Mouse (Mus musculus): ENCODE data around the gene Emp3. TPM values are rescaled to one million over a fixed set of nuclear protein-coding genes. Genes with fewer than 3 reads are reported as not detected.
"Not testable (repeated sequence)": the region's sequence is repeated elsewhere in the genome, so short reads cannot be mapped to it uniquely, and the experiment has no call there.

Gene Emp3
- total RNA-seq, 2 experiments from 2014 or later: 565 to 761 TPM

DNA sequence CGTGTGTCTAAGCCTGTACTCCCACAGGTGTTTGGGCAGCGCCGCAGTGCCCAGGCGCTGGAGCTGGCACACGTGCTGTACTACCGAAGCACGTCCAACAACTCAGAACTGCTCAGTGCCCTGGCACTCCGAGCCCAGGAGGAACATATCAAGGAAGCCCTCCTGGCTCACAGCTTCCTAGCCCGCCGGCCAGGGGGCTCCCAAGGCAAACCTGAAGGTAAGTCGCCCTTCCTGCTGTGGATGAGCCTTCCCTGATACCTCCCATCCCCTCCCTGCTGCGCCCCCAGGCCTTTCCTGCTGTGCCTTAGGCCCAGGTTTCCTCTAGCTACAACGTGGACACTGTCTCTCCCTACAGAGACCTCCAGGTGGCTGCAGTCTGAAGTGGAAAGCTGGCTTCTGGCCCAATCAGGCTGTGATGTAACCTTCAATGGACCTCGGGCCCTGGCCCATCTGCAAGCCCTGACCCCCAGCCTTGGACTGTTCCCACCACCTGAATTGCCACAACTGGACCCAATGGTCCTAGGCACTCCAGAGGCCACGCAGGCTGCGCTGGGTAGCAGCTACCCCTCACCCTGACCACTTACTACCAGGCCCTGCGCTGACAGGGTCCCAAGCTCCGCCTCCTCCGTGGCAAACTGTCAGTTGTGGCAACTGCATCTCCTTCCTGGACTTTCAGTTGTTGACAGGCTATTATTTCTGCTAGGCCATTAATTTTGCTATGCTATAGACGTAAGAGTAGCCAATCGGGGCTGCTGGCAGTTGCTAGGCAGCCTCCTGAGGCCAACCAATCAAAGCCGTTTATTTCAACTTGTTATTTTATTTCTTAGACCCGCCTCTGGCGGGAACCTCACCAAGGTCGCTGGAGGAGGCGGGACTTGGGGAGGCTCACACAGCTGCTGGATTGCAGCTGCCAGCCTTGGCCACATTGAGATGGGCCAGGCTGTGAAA is 4.9 kb downstream of the Emp3 start:
- peak; percentile 64 for ATAC-seq (ENCODE audit: poor library complexity, severe bottlenecking)

DNA sequence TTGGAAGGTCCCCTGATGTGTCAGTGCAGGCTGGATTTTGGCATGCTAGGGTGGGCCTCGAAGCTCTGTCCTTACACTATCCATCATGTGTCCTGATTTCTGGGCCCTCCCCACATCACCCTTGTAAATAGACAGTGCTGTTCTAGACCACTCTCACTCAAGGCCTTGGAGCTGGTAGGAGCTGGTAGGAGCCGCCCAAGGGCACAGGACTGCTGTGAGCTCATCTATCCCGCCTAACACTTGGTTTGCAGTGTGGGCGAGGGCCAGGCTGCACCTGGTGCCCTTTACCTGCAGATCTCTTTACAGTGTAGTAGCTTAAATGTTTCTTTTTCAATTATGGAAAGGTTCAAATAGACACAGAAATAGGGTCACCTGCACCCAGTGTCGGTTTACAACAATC is 6.2 kb downstream of the Emp3 start:
- no peak for ATAC-seq (ENCODE audit: poor library complexity, severe bottlenecking)

DNA sequence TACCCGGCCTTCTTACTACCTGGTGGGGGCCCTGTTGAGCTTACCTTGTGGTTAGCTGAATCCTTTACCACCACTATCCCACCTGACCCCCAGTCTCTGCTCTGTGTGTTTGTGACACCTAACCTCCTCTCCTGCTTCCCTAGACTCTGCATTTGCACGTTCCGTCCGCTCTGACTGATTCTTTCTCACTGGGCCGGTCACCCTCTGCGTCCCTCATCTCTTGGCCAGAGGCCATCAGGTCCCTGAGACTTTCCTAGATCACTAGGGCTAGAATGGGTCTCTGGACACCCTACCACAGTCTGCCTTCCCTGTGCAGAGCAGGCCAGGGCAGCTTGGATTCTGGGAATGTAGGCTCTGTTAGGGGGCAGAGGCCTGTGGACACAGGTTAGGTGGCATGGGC is 7.1 kb downstream of the Emp3 start:
- no peak for ATAC-seq (ENCODE audit: poor library complexity, severe bottlenecking)

DNA sequence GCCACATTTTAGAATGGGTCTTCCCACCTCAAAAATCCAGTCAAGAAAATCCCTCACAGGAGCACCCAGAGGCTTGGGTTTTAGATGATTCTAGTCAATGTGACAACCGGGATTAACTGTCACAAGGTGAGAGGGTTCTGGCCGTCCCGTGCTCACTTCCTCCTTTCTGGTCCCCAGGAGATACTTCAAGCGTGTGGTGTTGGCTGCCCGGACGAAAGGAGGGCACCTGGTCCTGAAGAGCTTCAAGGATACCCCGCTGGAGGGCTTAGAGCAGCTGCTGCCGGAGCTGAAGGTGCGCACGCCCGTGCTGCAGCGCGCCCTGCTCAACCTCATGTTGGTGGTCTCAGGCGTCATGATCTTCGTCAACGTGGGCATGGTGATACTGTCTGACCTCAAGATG is 12.1 kb downstream of the Emp3 start:
- no peak for ATAC-seq (ENCODE audit: poor library complexity, severe bottlenecking)

DNA sequence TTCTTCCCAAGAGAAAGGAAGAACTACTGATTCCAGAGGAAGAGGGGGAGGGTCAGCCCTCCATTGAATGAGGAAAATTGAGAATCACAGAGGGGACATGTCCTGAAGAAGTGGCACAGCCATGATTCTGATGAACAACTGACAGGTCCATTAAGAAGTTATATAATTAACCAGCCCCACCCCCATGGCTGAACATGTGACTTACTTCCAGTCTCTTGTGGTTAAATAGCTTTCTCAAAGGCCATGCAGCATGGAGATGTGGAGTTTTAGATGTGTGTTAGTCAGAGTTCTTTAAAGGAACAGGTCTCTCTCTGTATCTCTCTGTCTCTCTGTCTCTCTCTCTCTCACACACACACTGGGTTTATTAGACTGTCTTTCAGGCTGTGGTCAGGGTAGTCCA is 12.8 kb downstream of the Emp3 start:
- ATAC-seq (ENCODE audit: poor library complexity, severe bottlenecking): no peak

DNA sequence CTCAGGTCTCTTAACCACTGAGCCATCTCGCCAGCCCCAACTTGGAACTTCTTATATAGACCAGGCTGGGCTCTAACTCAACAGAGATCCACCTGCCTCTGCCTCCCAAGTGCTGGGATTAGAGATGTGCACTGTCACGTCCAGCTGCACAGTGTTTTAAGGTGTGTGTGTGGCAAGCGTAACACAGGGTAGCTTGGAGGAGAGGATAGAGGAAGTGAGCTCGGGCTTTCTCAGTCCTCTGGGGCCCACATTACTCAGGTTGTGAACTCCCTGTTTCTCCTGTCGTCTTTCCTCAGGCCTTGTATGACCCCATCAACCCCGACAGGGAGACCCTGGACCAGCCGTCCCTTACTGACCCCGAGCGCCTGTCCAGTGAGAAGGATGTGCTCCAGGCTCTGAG is 14.6 kb downstream of the Emp3 start:
- peak; percentile 68 for ATAC-seq (ENCODE audit: poor library complexity, severe bottlenecking)

DNA sequence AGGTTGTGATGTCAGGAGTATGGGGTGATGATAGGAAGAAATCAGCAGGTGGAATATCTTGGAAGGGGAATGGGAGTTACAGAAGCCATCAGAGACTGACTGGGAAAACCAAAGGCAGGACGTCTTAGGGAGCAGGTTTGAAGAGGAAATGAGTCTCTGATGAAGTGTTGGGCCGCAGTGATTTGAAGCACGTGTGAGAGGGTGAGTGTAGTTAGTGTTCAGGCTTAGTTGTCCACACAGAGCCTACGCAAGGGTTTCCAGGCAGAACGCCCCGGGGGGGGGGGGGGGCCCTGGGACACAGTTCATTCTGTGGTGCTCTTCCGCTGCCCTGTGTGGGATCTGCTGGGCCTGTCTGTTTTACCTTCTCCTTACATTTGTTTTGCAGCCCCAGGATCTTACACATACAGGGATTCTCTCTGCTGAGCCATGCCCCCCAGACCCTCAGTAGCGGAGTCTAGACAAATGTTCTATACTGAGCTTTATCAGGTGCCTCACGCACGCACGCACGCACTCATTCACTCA is 18.7 kb downstream of the Emp3 start:
- ATAC-seq (ENCODE audit: poor library complexity, severe bottlenecking): no peak

DNA sequence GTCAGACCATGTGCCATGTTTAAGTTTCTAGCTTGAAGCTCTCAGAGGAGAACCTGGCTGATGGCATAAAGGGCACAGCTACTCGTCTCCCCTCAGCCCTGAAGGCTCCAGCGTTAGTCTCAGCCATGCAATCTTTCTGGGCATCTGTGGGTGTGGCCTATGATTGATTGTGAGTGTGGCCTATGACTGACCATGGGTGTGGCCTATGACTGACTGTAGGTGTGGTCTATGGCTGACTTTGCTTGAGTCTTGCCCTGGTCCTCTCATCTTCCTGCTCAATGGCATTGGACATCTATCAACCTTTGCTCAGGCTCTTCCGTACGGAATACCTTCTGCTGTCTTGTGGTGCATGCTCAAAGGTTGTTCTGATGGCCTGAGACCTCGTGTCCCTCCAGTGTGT is 19.6 kb downstream of the Emp3 start:
- peak; percentile 39 for ATAC-seq (ENCODE audit: poor library complexity, severe bottlenecking)

DNA sequence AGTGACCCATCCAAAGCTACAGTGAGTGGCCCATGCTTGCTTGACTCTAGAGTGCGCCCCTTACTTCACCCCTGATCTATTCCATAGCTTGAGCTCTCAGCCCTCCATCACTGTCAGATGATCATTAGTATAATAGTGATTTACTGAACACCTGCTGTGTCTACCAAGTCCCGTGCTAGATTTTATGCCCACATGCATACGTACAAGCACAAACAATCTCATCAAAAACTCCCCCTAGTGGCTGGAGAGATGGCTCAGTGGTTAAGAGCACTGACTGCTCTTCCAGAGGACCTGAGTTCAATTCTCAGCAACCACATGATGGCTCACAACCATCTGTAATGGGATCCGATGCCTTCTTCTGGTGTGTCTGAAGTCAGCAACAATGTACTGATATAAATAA is 23.1 kb downstream of the Emp3 start:
- not testable (repeated sequence) for ATAC-seq (ENCODE audit: poor library complexity, severe bottlenecking)

DNA sequence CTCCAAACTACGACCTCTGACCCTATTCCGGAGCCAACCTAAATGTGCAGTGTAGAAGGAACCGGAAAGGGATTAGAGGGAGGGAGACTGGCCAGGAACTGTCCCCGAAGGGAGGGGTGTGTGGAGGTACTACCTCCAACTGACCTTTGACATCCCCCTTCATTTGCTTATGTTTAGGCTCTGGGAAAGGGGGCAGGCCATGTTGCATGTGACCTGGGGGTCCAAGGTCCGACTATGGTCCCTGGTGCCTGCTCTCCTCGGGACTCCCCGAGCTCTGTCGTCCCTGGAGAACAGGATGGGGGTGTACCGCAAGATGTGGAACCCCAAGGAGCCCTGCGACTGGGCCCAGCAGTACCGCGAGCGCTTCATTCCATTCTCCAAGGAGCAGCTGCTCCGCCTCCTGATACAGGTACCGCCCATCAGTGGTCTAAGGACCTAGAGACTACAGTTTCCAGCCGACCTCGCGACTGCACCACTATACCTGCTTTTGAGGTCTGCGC is 23.9 kb downstream of the Emp3 start:
- ATAC-seq (ENCODE audit: poor library complexity, severe bottlenecking): peak; percentile 22

DNA sequence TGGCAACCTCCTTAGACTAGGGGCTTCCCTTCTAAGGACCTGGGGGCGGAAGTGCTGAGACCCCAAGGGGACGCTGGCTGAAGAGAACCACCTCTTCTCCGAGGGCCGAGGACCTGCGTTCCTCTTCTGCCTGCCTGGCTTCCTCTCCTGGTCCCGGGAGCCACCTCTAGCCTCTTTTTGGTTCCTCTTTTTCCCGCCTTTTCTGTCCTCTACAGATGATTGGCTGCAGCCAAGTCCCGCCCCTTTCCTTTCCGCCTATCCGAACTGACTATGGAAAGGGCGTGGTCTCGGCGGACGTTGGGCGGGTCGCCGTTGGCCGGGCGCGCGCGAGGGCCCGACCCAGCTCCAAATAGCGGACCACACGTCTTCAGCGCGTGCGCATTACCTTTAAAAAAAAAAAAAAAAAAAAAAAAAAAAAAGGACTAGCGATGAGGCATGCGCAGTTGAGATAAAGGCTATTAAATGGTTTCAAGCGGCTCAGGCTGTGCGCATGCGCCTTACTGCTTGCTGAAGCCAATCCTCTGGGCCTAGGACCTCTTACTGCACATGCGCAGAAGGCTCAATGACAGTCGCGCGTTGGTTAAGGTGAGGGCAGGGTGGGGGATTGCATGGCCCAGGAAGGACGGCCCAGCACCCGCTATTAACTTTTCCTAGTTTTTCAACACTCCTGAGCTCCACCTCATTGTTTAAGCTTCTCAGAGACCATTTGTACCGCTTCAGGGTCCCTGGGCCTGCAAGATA is 24.5 kb downstream of the Emp3 start, which contains the start of the genes Syngr4 and Tmem143:
Gene Syngr4, minus strand, starts transcription at position 198 of the 741 bp plus-strand sequence.
Gene Tmem143, plus strand, starts transcription at position 425 of the 741 bp plus-strand sequence.
- peak; percentile 92 for ATAC-seq (ENCODE audit: poor library complexity, severe bottlenecking)

DNA sequence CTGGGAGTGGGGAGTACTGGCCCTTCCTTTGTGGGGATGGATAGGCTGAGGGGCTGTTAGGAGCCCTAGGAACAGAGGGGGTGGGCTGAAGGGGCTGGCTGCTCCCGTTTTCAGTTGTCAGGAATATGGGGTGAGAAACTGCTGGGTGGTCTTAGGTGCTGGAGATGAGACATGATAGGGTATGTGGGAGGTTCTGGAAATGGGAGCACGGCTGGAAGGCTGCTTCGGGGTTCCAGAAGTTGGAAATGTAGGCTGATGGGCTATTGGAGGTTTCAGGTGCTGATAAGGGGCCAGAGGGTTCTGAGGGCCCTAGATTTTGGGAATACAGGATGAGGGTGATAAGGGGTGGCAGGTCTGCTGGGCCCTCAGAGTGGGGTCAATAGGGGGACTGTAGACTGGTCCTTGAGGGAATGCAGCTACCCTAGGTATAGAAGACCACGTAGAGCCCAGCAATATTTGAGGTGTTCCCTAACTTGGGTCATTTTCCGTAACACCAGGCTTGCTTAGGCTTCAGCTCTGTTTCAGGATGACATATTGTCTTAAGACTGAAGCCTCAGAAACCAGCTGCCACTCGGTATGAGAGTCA is 25.2 kb downstream of the Emp3 start:
- ATAC-seq (ENCODE audit: poor library complexity, severe bottlenecking): no peak

DNA sequence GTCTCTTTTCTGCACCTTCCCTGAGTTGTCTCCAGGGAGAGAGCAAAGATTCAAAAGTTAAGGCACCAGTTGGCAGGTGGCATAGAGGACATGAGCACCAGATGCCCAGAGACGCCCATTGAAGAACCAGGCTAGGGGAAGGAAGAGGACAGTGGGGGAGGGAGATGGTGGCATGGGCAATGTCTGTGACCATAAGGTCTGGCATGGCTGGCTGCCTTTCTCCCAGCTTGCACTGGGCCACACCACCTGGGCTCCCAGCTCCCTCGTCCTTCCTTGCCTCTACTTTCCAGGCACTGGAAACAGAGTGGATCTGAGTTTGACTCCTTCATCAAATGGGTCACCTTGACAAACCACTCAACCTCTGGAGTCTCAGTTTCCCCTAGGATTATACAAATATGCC is 28.6 kb downstream of the Emp3 start:
- ATAC-seq (ENCODE audit: poor library complexity, severe bottlenecking): no peak

DNA sequence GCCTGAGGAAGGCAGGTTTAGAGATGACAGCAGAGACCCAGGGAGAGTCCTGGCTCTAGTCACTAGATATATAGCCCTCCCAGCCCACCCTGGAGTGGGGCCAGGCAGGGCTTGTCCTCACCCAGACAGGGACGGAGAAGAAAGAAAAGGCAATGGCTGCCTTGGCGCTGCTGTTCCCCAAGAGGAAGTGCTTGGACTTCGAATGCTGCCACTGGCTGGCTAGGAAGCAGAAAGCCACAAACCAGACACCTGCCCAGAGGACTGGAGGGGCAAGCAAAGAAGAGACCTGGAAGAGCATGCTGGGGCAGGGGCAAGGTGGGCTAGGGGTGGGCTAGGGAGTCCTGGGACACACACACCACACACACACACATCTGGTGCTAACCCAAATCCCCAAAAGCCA is 34.0 kb downstream of the Emp3 start:
- ATAC-seq (ENCODE audit: poor library complexity, severe bottlenecking): peak; percentile 52

DNA sequence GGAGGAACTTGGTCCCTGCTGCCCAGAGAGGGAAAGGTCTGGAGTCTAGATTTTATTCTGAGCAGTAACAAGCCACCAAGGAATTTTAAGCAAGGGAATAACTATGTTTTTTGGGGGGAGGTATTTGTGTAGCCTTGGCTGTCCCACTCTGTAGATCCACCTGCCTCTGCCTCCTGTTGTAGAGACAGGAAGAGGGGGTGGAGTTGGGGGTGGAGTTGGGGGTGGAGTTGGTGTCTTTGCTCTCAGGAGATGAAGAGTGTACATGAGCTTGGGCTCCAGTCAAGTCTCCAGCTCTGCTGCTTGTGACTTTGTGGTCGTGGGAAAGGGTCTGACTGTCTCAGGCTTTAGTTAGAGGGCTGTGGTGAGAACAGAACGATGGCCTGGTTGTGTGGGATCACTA is 40.2 kb downstream of the Emp3 start:
- no peak for ATAC-seq (ENCODE audit: poor library complexity, severe bottlenecking)

DNA sequence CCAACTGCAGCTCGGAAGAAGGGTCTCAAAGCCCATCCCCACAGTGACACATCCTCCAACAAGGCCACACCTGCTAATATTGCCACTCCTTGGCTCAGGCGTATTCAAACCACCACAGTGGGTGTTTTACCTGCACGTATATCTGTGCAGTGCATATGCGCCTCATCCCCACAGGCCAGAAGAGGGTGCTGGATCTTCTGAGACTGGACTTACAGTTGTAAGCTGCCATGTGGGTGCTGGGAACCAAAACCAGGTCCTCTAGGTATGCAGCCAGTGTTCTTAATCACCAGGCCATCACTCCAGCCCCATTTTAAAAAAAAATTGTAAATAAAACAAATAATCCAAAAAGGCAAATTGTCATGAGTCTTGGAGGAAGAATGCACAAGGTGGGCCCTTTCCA is 40.7 kb downstream of the Emp3 start:
- no peak for ATAC-seq (ENCODE audit: poor library complexity, severe bottlenecking)

DNA sequence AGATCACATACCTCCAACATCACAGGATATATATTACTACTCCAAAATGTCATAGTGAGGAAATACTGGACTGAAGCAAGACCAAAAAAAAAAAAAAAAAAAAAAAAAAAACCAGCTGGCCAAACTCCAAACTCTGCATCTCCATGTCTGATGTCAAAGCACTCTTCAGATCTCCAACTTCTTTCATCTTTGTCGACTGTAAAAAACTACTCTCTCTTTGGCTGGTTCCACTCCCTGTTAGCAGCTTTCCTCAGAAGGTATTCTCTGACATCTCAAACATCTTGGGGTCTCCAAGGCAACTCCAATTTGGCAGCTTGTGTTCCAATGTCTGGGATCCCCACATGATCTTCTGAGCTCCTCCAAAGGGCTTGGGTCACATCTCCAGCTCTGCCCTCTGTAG is 42.9 kb downstream of the Emp3 start, which contains the start of gene Grin2d:
Gene Grin2d, minus strand, starts transcription at position 101 of the 400 bp plus-strand sequence.
- ATAC-seq (ENCODE audit: poor library complexity, severe bottlenecking): not testable (repeated sequence)

DNA sequence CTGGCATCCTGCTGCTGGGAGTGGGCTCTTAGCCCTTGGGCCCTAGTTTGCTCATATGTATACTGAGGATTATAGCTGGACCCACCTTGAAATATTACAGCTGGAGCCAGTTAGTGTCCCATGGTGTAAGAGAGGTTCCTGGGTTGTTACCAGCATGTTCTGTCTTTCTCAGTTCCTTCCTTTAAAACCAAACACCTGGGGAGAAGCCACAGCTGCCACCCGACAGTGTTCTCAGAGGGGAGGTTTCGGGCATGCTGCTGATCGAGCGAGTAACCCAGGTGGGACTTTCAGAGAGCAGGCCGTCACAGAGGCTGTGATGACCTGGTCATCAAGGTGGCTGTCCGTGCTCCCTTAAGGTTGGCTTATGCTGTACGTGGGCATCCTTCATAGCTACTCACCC is 44.3 kb downstream of the Emp3 start:
- no peak for ATAC-seq (ENCODE audit: poor library complexity, severe bottlenecking)

DNA sequence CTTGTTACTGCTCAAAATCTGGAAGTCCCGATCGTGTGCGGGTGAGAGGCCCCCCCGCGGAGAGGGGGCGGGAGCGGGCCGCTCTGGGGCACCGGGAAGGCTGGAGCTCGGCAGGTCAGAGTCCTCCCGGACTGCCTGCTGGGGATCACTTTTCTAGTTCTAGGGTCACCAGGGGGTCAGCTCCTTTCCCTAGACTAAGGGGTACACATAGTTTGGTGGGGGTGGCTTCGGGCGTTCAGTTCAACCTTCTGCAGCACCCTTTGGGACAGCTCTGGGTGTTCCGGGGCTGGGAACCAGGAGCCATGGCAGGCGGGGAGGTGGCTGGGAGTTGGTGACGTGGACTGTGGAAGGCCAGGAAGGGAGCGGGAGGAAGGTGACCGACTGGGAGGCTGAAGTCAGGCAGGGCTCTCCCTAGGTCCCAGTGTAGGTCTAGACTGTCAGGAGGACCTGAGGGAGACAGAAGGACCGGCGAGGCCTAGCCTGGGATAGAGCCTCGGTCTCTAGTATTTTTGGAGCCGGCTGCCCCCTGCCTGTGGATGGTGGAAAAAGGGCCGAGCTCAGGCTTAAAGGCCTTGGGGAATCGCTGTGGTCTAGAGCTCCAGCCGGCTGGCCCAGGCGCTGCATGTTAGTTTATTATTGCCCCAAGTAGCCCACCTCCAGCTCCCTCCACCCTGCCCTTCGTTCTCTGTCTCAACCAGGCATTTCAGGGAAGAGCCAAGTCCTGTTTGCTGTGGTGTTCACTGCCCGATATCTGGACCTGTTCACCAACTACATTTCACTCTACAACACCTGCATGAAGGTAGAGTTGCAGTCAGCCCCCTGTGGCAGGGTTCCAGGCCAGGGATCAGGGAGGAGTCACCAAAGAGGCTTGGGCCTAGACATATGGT is 47.9 kb downstream of the Emp3 start:
- peak; percentile 61 for ATAC-seq (ENCODE audit: poor library complexity, severe bottlenecking)

DNA sequence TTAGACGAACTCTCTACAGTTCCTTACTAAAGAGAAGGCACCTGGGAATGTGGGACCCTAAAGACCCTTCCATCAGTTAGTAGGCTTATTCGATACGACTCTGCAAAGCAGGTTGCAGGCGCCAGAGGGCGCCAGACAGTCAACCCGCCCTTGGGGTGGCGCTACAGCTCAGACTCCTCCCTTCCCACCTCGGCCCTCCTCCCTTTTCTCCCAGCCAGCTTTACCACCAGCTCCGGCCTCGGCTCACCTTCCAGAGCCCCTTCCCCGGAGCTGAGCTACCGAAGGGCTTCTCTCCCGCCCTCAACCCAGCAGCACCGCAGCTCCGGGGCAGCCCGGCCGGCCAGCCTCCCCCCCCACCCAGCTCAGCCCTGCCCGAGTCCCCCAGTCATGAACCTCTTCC is 48.6 kb downstream of the Emp3 start, which contains the start of gene Kdelr1:
Gene Kdelr1, plus strand, starts transcription at position 149 of the 400 bp plus-strand sequence.
- ATAC-seq (ENCODE audit: poor library complexity, severe bottlenecking): peak; percentile 92

Data from megakaryocyte, adult 5-6 weeks (primary cell).